Mouse (Mus musculus) forebrain, embryonic 10.5 days (tissue): Measurements from ENCODE around the gene Tnfrsf19. TPM values are rescaled to one million over a fixed set of nuclear protein-coding genes. Genes with fewer than 3 reads are reported as not detected.

Experiments used
- DNase-seq: peaks from one replicate; pipeline ENCODE4 v3.0.0-alpha.2; 2017; ENCODE audit warnings: low spot score; ENCODE audit errors: extremely low spot score
- H3K27ac ChIP-seq: fragments of 300-500 bp; sonication (generic); 2 replicates; pipeline ENCODE4 v1.5.1; 2016; ENCODE audit warnings: mild to moderate bottlenecking
- H3K27me3 ChIP-seq: fragments of 300-500 bp; sonication (generic); 2 replicates; pipeline ENCODE4 v1.6.1; 2016; ENCODE audit warnings: mild to moderate bottlenecking; ENCODE audit not compliant: poor library complexity, severe bottlenecking
- H3K36me3 ChIP-seq: fragments of 300-500 bp; sonication (generic); replicated peaks from 2 replicates; pipeline ENCODE4 v1.6.1; 2016; ENCODE audit warnings: mild to moderate bottlenecking, moderate library complexity
- H3K4me1 ChIP-seq: fragments of 300-500 bp; sonication (generic); 2 replicates; pipeline ENCODE4 v1.6.1; 2016
- H3K4me3 ChIP-seq: fragments of 300-500 bp; sonication (generic); 2 replicates; pipeline ENCODE4 v1.5.1; 2016; ENCODE audit warnings: mild to moderate bottlenecking, moderate library complexity
- H3K9me3 ChIP-seq: fragments of 300-500 bp; sonication (generic); 2 replicates; pipeline ENCODE4 v1.6.1; 2016; ENCODE audit warnings: mild to moderate bottlenecking, moderate library complexity
- WGBS: fragments of 180-500 bp; shearing (Covaris S2); methylation state at CpG from one replicate; pipeline ENCODE4 v1.1.7; 2016; 5-methylcytosine and 5-hydroxymethylcytosine counted together
- polyA plus RNA-seq: library from polyadenylated mRNA; unstranded; fragments of >200 nt; fragmentation: Nextera tagmentation; extraction: Ambion mirVana; gene quantifications from 2 replicates; pipeline ENCODE4 v1.2.1, GENCODE M21; 2016

Gene Tnfrsf19
- polyA plus RNA-seq, 1 experiment from 2014 or later = 110 TPM

DNA sequence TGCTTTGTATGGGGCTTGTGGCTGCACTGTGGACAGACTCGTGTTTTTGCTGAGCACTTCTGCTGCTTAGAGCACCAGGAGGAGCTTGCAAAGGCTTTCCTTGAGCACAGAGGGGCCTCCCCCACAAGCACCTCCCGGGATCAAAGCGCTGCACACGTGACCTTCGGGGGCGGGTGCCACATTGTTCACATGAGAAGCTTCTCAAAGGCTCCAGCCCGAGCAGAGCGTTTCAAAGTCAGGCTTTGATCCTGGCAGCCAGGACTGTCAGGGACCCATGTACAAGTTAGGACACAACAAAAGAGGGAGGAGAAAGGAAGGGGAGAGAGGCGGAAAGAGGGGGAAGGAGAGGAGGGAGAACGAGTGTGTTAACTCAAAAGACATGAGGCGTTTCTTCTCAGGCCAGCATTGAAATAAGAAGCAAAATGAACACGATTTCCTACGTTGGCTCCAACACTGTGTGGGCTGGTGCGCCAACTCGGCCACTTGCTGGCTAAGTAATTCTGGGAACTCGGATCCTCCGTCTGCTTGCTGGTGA is 33.8 kb downstream of the Tnfrsf19 start:
- Histone ChIP-seq H3K27ac (peak overlapping the region; percentile 88), H3K4me1 (peaks cover 89% of the 10 kb centered on the region), H3K36me3 (peaks cover 54% of the 10 kb centered on the region), H3K4me3 (peak overlapping the region; percentile 33), H3K27me3 (peaks cover 35% of the 10 kb centered on the region), H3K9me3 (no peaks in the 10 kb centered on the region)
- DNase-seq = peak; percentile 96
- under 1% methylated on average over 17 of the region's 17 CpGs for WGBS

- 81% methylated on average over 8 of the region's 8 CpGs for WGBS
- Histone ChIP-seq H3K27me3 (peaks cover 43% of the 10 kb centered on the region), H3K4me1 (peaks cover 89% of the 10 kb centered on the region), H3K27ac (peak overlapping the region; percentile 88), H3K36me3 (peaks cover 53% of the 10 kb centered on the region), H3K4me3 (peak overlapping the region; percentile 33; the same call in 1 of the 2 replicates), H3K9me3 (no peaks in the 10 kb centered on the region)
- no peak for DNase-seq
These were observed 34.6 kb downstream of the Tnfrsf19 start for GRCm38 (mm10) chr14:61011621-61012174.

DNA sequence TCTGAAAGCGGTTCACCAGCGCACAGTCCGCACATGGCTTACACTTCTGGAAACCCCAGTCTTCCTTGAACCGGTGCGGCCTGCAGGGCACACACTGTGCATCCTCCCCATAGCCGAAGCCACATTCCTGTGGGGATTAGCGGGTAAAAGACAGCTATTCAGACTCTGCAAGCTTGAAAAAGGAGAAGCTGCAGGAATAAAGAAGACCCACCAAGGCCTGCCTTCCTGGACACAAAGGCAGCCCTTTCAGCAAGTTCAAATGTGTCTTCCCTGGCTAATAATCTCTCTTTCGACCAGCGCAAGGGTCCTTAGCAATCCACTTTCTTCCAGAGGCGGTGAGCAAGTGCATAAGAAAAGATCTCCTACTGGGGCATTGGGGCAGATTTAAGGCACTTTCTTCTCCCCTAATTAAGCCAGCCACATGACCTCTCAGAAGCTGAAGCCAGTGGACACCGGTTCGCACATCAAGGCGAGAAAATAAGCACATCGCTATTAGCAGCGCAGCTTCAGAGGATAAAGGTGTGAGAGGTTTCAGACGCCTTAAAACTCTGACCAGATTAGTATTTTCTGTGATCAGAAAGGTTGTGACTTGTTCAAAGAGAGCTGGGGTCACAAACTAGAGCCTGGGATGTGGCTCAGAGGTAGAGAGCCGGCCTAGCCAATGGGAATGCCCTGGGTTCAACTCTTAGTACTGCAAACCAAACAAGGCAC is 41.0 kb downstream of the Tnfrsf19 start:
- H3K27ac ChIP-seq = peak overlapping the region; percentile 80
- H3K4me3 ChIP-seq = peak overlapping the region; percentile 23; the same call in 1 of the 2 replicates
- WGBS = 5% methylated on average over 17 of the region's 17 CpGs
- peak; percentile 80 for DNase-seq
- peaks cover 52% of the 10 kb centered on the region for H3K27me3 ChIP-seq
- H3K9me3 ChIP-seq = no peaks in the 10 kb centered on the region
- peaks cover 70% of the 10 kb centered on the region for H3K36me3 ChIP-seq
- peaks cover 84% of the 10 kb centered on the region for H3K4me1 ChIP-seq

GRCm38 (mm10) chr14:61003676-61004075 is 42.6 kb downstream of the Tnfrsf19 start:
- Histone ChIP-seq H3K27ac (peak overlapping the region; percentile 80), H3K4me3 (no peak overlapping the region), H3K4me1 (peaks cover 85% of the 10 kb centered on the region), H3K36me3 (peaks cover 66% of the 10 kb centered on the region), H3K9me3 (no peaks in the 10 kb centered on the region), H3K27me3 (peaks cover 36% of the 10 kb centered on the region)
- no peak for DNase-seq
- 88% methylated on average over 6 of the region's 6 CpGs for WGBS

DNA sequence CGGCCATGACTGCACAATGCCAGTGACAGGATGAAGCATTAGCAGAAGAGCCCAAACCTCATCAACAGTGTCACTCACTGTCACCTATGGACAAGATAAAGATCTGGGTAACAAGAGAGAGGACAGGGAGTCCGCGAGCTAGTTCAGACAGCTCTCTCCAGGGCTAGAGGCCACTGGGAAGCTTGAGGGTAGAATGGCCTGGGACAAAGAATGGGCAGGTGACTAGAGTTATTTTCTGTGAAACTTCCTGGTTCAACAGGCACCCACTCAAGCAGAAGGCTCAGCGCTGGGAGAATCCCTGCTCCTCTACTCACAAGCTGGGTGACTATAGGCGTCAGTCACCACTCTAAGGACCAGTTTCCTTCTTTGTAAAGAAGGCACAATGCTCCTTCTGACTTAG is 46.2 kb downstream of the Tnfrsf19 start:
- Histone ChIP-seq H3K9me3 (no peaks in the 10 kb centered on the region), H3K4me3 (no peak overlapping the region), H3K27me3 (peaks cover 5% of the 10 kb centered on the region; the same call in 1 of the 2 replicates), H3K4me1 (peaks cover 73% of the 10 kb centered on the region), H3K27ac (peak overlapping the region; percentile 71), H3K36me3 (peaks cover 65% of the 10 kb centered on the region)
- WGBS = 82% methylated on average over 5 of the region's 5 CpGs
- DNase-seq = no peak

DNA sequence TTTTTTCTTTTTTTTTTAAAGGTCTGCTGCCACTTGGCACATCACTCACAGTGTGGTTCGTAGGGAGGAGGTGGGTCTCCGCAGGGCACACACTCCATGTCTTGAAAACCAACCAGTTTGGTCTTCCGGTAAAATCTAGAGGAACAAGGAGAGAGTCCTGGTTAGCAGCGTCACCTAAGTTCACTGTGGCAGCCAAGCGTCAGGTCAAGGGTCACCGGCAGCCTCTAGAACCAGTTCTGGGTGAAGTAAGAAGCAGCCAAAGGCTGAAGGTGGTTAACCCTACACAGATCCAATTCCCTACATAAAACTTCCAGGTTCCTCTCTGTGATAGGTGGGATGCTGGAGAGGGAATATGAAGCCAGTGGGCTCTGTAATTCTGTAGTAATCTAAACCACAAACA is 49.7 kb downstream of the Tnfrsf19 start:
- H3K9me3 ChIP-seq = no peaks in the 10 kb centered on the region
- peaks cover 69% of the 10 kb centered on the region for H3K4me1 ChIP-seq
- peaks cover 72% of the 10 kb centered on the region for H3K36me3 ChIP-seq
- 67% methylated on average over 6 of the region's 6 CpGs for WGBS
- peaks cover under 1% of the 10 kb centered on the region; the same call in 1 of the 2 replicates for H3K27me3 ChIP-seq
- peak overlapping the region; percentile 32; the same call in 1 of the 2 replicates for H3K27ac ChIP-seq
- DNase-seq = no peak
- H3K4me3 ChIP-seq = no peak overlapping the region

- Histone ChIP-seq H3K27ac (0 out of 2 replicates have a peak overlapping the region, but pooled peaks have one; percentile 26), H3K9me3 (no peaks in the 10 kb centered on the region), H3K27me3 (no peaks in the 10 kb centered on the region), H3K36me3 (peaks cover 69% of the 10 kb centered on the region), H3K4me1 (peaks cover 74% of the 10 kb centered on the region), H3K4me3 (no peak overlapping the region)
- DNase-seq = no peak
- 93% methylated on average over 10 of the region's 10 CpGs for WGBS
These were observed 52.8 kb downstream of the Tnfrsf19 start for GRCm38 (mm10) chr14:60993506-60993905.

DNA sequence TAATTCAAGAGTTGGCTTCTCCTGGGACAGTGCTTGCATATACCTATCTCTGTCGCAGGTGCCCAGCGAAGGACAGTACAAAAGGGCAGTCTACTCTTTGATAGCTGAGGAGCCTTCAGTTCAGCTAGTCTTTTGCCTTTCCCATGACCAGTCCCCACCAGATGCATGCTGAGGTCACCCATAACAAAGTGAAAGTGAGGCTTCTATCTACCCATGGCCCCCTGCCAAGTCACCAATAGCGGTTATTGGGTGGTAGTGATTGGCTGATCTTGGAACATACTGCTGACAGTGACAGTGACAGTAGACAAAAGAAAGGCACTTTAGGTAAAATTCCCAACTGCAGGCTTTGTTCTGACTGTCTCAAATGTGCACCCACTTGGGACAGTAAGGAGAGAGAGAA is 53.2 kb downstream of the Tnfrsf19 start:
- Histone ChIP-seq H3K4me1 (peaks cover 78% of the 10 kb centered on the region), H3K36me3 (peaks cover 69% of the 10 kb centered on the region), H3K4me3 (no peak overlapping the region), H3K27me3 (no peaks in the 10 kb centered on the region), H3K9me3 (no peaks in the 10 kb centered on the region), H3K27ac (peak overlapping the region; percentile 26; the same call in 1 of the 2 replicates)
- 94% methylated on average over 3 of the region's 3 CpGs for WGBS
- no peak for DNase-seq

- H3K4me3 ChIP-seq = no peak overlapping the region
- no peak for DNase-seq
- peaks cover 69% of the 10 kb centered on the region for H3K36me3 ChIP-seq
- WGBS = 91% methylated on average over 4 of the region's 4 CpGs
- no peak overlapping the region for H3K27ac ChIP-seq
- no peaks in the 10 kb centered on the region for H3K27me3 ChIP-seq
- no peaks in the 10 kb centered on the region for H3K9me3 ChIP-seq
- H3K4me1 ChIP-seq = peaks cover 83% of the 10 kb centered on the region
These were observed 54.1 kb downstream of the Tnfrsf19 start for GRCm38 (mm10) chr14:60992144-60992543.

DNA sequence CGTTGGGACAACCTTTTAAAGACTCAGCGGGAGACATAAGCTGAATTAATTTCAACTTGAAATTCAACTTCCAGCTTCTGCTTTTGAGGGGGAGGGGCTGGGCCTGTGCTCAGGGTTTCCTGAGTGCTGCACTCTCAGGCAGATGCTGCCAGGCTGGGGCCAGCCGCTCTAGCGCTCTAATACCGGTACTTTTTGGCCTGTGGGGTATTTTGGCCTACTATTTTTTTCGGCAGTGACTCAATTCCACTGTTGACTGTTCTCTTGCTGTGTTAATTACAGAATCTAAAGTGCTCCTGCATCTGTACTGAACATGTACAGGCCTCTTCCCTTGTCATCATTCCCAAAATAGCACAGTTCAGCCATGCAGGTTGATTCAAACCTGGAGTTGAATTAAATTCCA is 58.1 kb downstream of the Tnfrsf19 start:
- Histone ChIP-seq H3K27ac (peak overlapping the region; percentile 8; the same call in 1 of the 2 replicates), H3K9me3 (no peaks in the 10 kb centered on the region), H3K4me1 (peaks cover 95% of the 10 kb centered on the region), H3K4me3 (no peak overlapping the region), H3K27me3 (no peaks in the 10 kb centered on the region), H3K36me3 (peaks cover 53% of the 10 kb centered on the region)
- 52% methylated on average over 6 of the region's 6 CpGs for WGBS
- DNase-seq = no peak

- DNase-seq = no peak
- Histone ChIP-seq H3K4me1 (peaks cover 84% of the 10 kb centered on the region), H3K4me3 (no peak overlapping the region), H3K9me3 (no peaks in the 10 kb centered on the region), H3K36me3 (peaks cover 54% of the 10 kb centered on the region), H3K27me3 (no peaks in the 10 kb centered on the region), H3K27ac (peak overlapping the region; percentile 8; the same call in 1 of the 2 replicates)
- WGBS = 60% methylated on average over 5 of the region's 5 CpGs
These were observed 59.4 kb downstream of the Tnfrsf19 start for GRCm38 (mm10) chr14:60986926-60987325.

GRCm38 (mm10) chr14:60985077-60985476 is 61.2 kb downstream of the Tnfrsf19 start:
- 12% methylated on average over 4 of the region's 4 CpGs for WGBS
- peak overlapping the region; percentile 70 for H3K27ac ChIP-seq

GRCm38 (mm10) chr14:60984266-60984665 is 62.0 kb downstream of the Tnfrsf19 start:
- DNase-seq = no peak
- 68% methylated on average over 6 of the region's 6 CpGs for WGBS
- Histone ChIP-seq H3K27ac (peak overlapping the region; percentile 70), H3K9me3 (no peaks in the 10 kb centered on the region), H3K4me1 (peaks cover 59% of the 10 kb centered on the region), H3K27me3 (no peaks in the 10 kb centered on the region), H3K36me3 (peaks cover 59% of the 10 kb centered on the region), H3K4me3 (no peak overlapping the region)

More at GRCm38 (mm10) chr14:60985077-60985476, 61.2 kb downstream of the Tnfrsf19 start:
- DNase-seq = no peak
- Histone ChIP-seq H3K4me3 (no peak overlapping the region), H3K36me3 (peaks cover 54% of the 10 kb centered on the region), H3K27me3 (no peaks in the 10 kb centered on the region), H3K9me3 (no peaks in the 10 kb centered on the region), H3K4me1 (peaks cover 67% of the 10 kb centered on the region)
